Mouse (Mus musculus) spleen, postnatal 36 days (tissue): ENCODE measurements around the gene Rbx1.
"Not testable (repeated sequence)": the region's sequence is repeated elsewhere in the genome, so short reads cannot be mapped to it uniquely, and the experiment has no call there.

Experiments used
- DNase-seq, 2 experiments: peaks; one replicate each; pipeline ENCODE4 v3.0.0; 2022; ENCODE audit warnings: low spot score in 2 of 2, mixed read lengths in 1 of 2

Rbx1 gene

DNA sequence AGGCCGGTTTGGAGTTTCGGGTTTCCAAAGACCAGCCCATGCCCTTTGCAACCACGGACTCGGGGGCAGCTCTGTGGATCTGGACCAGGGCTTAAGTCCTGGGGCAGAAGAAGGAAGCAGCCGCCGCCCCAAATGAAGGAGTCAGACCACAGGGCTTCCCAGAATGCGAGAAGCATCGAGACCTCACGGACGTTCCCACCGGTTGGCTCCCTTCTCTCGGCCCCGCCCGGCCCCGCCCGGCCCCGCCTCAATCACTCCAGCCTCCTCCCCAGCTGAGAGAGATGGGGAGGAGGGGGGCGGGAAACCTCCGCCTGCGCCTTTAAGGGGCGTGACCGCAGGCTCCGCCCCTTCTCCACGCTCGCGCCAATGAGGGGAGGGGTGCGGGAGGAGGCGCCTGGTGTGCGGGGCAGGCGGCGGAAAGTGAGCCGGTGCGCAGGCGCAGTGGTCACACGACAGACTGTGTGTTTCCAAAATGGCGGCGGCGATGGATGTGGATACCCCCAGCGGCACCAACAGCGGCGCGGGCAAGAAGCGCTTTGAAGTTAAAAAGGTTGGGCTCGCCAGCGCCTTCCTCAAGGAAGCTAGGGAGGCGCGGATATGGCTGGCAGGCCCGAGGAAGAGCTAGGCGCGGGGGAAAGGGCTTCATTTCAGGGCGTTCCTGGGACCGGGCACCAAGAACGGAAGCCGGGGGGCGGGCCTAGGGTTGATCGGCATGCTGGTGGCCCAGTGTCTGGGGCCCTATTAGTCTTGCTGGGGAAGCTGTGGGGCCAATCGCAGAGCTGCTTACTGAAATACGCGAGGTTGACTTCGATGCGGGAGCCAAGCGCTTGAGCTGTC, at the start of gene Rbx1:
TSS of gene Rbx1 (plus strand) at position 396 of the 837 bp plus-strand sequence.
- peak; percentile 99 for DNase-seq

DNA sequence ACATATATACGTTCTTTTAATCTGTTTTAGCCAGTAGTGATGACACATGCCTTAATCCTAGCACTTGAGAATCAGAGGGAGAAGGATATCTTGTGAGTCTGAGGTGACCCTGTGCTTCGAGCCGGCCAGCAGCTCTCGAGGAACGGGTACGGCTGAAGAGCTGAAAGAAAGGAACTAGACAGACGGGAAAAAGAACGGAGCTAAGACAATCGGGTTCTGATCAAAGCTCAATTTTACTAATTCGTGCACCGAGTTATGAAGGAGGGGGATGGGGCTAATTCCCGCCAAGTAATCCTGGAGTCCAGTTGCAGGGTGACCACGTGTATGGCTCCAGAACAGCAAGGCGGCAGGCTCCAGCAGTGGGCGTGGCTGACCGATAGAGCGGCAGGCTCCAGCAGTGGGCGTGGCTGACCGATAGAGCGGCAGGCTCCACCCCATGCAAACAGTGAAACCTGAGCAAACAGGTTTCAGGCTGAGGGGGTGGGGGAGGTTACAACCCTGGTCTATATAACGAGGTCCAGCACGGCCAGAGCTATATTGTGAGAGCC, 49.3 kb upstream of the Rbx1 start:
- peak; percentile 71 for DNase-seq

DNA sequence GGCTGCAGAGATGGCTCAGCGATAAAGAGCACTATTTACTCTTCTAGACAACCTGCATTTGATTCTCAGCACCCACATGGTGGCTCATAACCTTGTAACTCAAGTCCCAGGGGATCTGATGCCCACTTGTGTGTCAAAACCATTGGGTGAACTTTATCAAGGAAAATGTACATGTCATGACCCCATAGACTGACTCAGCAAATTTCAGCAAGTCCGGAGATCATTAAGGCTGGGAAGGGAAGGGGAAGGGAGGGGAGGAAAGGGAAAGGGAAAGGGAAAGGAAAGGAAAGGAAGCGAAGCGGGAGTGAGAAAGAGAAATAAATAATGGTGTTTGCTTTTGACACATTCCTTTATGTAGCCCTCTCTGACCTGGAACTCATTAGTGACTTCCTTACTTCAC, 48.0 kb upstream of the Rbx1 start:
- DNase-seq: no peak

DNA sequence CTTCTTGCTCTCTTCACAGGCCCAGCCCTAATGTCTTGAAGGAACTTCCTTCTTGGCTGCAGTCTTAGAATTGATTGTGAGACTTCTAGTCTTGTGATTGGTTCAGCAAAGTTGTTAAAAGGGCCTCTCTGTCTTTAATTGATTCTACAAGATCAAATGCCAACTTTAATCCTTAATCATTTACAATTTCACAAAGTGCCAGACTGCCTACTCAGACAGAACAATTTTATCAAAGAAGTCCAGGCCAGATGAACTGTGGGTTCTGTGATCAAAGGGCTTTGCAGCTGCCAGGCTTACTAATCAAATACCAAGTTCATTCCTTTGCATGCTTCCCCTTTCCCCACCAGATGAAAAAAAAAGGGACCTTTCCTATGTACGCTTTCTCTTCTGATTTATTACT, 44.6 kb upstream of the Rbx1 start:
- peak; percentile 6 to 22 for DNase-seq

DNA sequence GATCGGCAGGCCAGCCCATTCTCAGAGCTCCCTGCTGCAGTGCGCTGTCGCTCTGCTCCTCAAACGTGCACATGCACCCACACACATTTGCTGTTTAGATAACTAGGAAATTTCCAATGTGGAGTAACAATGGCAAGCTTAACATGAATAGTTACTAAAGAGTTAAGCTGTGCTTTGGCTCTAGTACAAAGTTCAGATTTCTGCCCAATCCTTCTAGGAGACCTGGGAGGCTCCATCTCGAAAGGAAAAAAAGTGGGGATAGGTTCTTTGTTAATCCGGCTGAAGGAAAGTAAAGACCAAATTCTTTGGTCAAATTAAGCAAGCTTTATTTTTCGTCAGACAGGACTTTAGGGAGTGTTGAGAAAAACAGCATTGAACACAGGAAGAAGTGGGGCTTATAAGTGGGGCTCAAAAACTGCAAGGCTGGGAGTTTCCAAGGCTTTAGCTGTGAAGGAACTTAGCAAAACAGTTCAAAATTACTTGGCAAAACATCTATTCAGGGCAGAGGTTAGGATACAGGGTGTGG, 43.9 kb upstream of the Rbx1 start:
- DNase-seq: no peak

DNA sequence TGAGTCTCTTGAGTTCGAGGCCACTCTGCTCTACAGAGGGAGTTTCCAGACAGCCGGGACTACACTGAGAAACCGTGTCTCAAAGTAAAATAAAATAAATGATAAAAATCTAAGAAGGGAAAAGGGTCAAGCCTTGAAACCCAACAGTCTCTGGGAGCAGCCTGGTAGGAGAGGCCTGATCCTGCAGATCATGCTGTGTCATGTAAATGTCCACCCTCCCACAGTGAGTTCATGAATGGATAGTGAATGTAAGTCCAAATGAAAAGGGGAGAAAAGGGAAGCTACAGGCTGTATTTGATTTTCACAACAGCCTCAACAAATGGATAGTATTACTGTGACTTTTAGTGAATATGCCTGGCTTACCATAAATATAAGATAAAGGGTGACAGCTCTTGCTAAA, 40.8 kb upstream of the Rbx1 start:
- DNase-seq: no peak

DNA sequence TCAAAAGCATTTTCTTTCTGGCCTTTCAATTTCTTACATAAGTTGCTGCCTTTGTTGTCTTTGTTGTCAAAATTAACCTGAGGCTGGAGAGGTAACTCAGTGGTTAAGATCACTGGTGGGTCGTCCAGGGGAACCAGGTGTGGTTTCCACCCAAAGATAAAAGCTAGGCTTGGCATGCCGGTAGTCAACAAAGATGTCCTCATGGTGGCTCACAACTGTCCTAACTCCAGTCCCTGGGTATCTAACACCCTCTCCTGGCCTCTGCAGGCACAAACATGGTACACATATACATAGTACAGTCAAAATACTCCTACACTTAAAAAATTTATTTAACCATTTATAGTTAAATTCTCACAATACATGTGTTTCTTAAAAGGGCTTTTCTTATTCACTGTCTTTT, 38.1 kb upstream of the Rbx1 start:
- DNase-seq: no peak

DNA sequence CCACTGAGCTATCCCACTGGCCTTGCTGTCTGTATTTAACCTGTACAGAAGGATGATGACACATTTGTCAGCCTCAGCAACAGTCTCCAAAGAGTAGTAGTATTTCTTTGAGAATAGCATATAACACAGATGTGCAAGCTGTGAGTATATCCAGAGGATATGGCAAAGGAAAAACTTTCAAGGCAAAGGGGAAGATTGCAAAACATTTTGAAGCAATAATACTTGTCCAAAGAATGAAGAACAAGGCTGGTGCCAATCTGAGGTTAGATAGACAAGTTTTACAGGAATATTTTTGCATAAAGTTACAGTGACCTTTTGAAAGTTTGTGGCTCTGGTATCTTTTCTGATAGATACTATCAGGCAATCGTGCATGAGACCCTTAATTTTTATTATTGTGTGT, 34.9 kb upstream of the Rbx1 start:
- no peak for DNase-seq

DNA sequence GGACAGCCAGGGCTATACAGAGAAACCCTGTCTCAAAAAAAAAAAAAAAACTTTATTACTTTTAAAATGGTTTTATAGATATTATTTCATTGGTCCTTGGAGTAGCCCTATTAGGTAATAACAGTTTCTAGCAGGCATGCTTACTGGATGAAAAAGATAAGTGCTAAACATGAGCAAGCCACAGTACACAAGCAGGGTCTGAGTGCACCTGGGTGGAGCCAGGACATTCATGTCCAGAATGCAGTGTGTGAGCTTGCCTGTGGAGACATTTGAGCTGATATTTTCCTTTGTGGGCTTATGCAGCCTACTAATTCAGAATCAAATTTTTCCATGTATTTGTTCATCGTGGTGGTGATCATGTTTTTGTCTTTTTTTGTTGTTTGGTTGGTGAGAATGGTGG, 27.8 kb upstream of the Rbx1 start:
- no peak for DNase-seq

DNA sequence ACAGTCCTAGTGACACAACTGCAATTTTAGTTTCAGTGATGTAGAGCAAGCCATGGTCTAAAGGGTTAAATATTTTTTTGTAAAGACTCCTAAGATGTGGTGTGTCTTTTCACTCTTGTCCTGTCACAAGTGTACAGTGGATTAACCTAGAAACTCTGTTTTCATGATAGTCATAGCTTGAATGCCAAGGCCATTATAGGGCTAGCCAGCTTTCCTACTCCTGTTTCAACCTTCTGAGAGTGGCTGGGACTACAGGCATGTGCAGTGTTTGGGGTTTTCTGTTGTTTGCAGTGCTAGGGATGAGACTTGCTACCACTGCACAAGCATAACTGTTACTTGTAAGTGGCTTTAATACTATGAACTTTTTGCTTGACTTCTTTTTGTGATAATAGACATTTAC, 26.9 kb upstream of the Rbx1 start:
- DNase-seq: no peak

DNA sequence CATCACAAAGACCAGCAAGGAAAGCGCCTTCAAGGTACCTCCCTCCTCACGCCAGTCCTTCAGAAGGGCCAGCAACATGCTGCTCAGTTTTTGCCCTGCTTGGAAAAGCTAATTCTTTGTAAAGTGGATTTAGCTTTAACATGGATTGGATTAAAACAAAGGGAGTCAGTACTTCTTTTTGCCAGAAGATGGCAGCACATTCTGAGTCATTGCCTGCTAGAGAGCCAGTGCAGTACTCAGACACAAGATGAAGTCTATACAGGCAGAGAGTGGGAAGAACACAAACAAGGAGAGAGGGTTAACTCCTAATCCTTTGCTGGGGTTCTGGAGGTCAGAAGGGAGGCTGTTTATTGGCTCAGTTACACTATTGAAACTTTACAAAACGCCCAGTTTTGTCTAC, 17.6 kb upstream of the Rbx1 start:
- DNase-seq: peak; percentile 32 to 60

DNA sequence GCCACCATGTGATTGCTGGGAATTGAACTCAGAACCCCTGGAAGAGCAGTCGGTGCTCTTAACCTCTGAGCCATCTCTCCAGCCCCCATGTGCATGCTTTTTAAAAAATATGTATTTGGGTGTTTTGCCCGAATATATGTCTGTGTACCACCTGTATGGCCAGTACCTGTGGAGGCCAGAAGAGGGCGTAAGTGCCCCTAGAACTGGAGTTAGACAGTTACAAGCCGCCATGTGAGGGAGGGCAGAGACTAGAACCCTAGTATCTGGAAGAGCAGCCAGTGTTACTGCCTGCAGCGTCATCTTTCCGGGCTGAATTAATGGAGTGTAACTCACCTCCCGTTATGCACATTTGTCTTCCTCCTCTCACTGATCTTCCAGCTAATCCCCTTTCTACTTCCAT, 4.6 kb upstream of the Rbx1 start:
- DNase-seq: no peak

DNA sequence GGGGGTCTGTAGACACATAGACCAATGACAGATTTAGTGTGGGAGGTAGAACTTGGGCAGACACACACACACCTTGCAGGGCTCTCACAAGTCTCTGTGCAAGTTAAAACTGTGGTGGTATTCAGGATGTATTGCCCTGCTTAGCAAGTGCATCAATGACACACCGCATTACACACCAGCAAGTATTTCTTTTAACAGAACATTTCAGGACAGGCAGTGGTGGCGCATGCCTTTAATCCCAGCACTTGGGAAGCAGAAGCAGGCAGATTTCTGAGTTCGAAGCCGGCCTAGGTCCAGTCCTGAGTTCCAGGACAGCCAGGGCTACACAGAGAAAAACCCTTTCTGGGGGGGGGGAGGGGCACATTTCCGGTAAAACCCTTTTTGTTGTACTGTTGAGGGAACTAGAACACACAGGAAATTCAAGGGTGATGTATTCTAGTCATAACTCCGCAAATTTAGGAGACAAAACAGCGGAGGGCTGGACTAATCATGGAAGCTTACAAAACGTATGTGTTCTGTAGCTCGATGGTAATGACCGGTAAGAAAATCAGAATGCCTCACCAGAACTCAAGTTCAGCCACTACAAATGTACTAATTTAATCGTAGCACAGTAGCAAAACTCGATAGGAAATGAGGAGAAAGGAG, 958 bp upstream of the Rbx1 start:
- DNase-seq: no peak

DNA sequence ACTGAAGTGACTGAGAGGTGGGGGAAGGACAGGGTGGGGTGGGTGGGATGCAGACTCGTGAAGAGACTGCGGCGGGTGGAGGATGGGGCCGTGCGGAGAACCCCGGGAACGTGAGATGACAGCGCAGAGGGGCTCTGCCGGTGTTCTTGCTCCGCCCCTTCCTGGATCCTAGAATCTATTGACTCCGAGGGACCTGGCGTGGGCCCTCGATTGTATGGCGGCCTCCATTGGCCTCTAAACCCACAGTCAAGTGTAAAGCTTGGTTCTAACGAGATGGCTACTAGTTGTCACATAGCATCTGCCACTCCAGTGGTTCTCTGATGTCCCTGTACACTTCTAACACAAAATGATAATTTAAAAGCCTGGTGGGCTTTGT, 630 bp downstream of the Rbx1 start:
- no peak for DNase-seq

DNA sequence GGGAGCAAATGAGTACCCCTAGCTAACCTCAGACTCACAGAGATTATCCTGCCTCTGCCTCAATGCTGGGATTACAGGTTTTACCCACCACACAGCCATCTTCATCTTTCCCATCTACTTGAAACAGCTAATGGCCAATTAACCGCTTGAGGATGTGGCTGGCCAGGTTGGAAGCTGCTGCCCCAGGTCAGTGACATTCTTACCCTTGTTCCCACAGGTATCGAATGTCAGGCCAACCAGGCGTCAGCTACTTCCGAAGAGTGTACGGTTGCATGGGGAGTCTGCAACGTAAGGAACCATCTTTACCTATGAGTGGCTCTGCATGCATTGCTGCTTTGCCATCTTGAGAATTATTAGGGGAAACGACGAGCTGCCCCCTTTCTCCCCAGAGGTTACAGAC, 4.6 kb downstream of the Rbx1 start:
- no peak for DNase-seq

DNA sequence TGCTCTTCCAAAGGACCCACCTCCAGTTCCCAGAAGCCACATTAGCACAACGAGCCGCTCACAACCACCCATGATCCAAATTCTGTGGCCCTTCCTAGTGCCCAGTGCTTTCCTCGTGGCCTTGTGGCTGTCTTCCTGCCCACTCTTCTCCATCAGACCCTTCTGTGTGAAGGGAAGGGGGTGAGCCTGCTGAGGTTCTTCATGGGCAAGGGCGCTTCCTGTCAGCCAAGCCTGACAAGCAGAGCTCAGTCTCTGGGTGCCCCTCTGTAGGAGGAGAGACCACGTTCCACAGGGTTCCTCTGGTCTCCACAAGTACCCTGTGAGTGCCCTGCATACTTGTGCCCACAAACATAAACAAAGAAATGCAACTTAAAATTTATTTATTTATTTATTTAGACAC, 6.2 kb downstream of the Rbx1 start:
- no peak for DNase-seq

DNA sequence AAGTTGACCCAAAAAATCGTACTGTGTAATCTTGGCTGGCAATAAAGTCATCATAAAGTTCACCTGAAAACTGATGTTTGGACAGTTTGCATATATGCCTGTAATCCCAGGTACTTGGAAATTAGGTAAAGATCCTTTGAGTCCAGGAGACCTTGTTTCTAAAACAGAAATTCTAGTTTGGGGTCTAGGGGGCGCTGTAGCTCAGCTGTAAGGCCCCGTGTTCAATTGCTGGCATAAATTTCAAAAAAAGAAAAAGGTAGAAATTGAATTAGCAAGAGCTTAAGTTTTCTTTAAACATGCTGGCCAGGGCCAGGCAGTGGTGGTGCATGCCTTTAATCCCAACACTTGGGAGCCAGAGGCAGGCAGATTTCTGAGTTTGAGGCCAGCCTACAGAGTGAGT, 9.6 kb downstream of the Rbx1 start:
- peak in 1 of 2 experiments; percentile 34 for DNase-seq

DNA sequence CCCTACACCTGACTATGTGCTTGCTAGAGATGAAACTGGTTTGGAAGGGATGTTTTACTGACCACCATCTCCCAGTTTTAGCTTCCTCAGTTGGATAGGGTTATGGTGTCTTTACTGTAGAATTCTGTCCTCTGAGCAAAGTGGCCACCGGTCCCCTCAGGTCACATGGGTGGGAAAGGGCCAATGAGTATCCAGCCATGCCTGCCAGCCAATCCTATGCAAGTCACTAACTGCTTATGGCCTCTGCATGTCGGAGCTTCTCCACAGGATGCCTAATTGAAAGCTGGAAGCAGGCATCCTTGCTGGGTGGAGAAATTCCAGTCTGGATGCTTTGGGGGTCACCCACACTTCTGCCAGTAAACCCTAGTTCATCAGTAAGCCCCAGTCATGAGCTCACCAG, 10.5 kb downstream of the Rbx1 start:
- no peak for DNase-seq

DNA sequence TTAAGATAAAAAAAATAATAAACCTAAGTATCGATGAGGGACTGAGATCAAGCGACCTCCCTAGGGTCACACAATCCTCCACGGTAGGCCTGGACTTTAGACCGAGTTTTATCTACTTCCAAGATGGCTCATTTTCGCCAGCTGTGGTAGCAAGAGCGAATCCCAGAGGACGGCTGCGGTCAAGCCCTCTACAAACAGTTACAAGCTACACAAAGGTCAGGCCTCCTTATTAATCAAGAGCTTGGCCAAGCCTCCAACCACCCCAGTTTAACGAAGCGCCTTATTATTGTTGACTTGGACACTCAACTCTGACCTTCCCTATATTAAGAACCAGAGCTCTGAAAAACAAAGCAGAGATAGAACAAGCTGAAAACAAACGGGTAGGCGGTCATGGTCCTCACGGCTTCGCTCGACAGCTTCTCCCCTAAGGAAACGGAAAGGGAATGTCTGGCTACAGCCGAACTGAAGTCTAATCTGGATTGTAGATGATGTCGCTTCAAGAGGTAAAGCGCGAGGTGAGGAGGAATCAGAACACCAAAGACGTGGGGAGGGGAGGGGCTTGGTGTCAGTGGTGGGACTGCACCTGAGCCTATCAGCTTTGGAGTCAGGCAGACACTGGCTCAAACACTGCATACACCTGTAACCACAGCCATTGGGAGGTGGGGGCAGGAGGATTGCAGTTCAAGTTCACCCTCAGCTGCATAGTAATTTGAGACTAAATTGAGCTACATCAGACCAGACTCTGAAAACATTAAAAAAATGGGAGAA, 13.5 kb downstream of the Rbx1 start:
- DNase-seq: no peak

DNA sequence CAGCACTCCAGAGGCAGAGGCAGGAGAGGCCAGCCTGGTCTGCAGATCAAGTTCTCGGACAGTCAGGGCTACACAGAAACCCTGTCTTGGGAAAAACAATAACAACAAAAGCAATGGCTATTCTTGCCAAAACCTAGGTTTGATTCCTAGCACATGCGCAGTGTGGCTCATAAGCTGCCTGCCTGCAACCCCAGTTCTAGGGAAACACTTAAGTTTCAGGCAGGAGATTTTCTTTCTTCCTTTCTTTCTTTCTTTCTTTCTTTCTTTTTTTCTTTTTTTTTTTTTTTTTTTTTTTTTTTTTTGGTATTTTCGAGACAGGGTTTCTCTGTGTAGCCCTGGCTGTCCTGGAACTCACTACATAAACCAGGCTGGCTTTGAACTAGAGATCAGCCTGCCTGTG, 14.2 kb downstream of the Rbx1 start:
- DNase-seq: not testable (repeated sequence)

DNA sequence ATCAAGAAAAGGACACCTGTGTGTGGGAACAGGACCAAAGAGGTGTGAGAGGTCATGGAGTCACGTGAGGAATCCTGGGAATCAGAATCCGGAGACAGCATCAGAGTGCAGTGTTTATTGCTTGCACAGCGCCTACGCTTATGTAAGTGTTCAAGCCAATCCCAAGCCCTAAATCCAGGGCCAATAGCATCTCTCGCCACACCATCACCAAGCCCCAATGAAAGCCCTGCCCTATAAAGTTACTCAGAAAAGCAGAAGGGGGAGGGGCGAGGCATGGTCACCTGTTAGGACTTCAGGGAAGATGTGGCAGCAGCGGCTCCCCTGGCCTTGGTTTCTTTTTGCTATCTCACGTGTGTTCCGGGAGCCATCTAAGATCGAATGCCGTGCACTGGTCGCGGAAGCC, 14.9 kb downstream of the Rbx1 start:
- peak; percentile 76 to 84 for DNase-seq

DNA sequence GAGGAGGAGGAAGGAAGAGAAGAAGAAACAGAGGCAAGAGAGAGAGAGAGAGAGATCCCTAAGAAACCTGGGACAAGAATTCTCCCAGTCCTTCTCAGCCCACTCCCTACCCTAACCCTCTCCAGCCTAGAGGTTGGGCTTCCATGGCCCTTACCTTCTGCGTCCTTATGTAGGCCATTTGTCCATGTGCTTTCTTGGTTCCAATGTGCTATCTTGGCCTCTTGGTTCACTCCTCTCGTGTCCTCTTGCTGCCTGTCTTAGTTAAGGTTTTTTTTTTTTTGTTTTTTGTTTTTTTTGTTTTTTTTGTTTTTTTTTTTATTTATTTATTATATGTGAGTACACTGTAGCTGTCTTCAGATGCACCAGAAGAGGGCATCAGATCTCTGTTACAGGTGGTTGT, 16.9 kb downstream of the Rbx1 start:
- no peak for DNase-seq
